Mouse (Mus musculus) stomach, embryonic 16.5 days (tissue): ENCODE measurements around the gene Tmigd3. TPM values are rescaled to one million over a fixed set of nuclear protein-coding genes. Genes with fewer than 3 reads are reported as not detected.

Source experiments
- ATAC-seq: fragments of 200-750 bp; cut with Nextera tagmentation; 2 replicates; pipeline ENCODE4 v1.8.0; 2017; ENCODE audit warnings: moderate number of reproducible peaks, moderate TSS enrichment; ENCODE audit not compliant: insufficient read depth, low FRiP score
- H3K27ac ChIP-seq: fragments of 300-500 bp; sonication (generic); 2 replicates; pipeline ENCODE4 v1.5.1; 2014; ENCODE audit warnings: low read length
- H3K27me3 ChIP-seq: fragments of 300-500 bp; sonication (generic); 2 replicates; pipeline ENCODE4 v1.6.1; 2014; ENCODE audit warnings: low read length, control low read depth, mixed read lengths; ENCODE audit not compliant: control insufficient read depth, insufficient read depth
- H3K36me3 ChIP-seq: fragments of 300-500 bp; sonication (generic); 2 replicates; pipeline ENCODE4 v1.6.1; 2014; ENCODE audit warnings: low read length; ENCODE audit not compliant: control insufficient read depth, insufficient read depth
- H3K4me1 ChIP-seq: fragments of 300-500 bp; sonication (generic); 2 replicates; pipeline ENCODE4 v1.6.1; 2014; ENCODE audit warnings: low read length, control low read depth, mixed read lengths; ENCODE audit not compliant: control insufficient read depth, insufficient read depth
- H3K4me2 ChIP-seq: fragments of 300-500 bp; sonication (generic); 2 replicates; pipeline ENCODE4 v1.6.1; 2014; ENCODE audit warnings: low read depth, low read length, mixed read lengths
- H3K4me3 ChIP-seq: fragments of 300-500 bp; sonication (generic); replicated peaks from 2 replicates; pipeline ENCODE4 v1.5.1; 2014; ENCODE audit warnings: mild to moderate bottlenecking, low read length
- H3K9ac ChIP-seq: fragments of 300-500 bp; sonication (generic); 2 replicates; pipeline ENCODE4 v1.6.1; 2014; ENCODE audit warnings: low read length
- H3K9me3 ChIP-seq: fragments of 300-500 bp; sonication (generic); replicated peaks from 2 replicates; pipeline ENCODE4 v1.6.1; 2016; ENCODE audit warnings: low read length, control low read depth; ENCODE audit not compliant: control insufficient read depth
- WGBS: fragments of 180-500 bp; shearing (Covaris S2); extraction: QIAGEN DNeasy Blood & Tissue Kit; methylation state at CpG from one replicate; pipeline ENCODE4 v1.1.7; 2014; 5-methylcytosine and 5-hydroxymethylcytosine counted together
- polyA plus RNA-seq: library from polyadenylated mRNA; unstranded; fragments of >200 nt; fragmentation: Nextera tagmentation; extraction: Ambion mirVana; gene quantifications from 2 replicates; pipeline ENCODE4 v1.2.1, GENCODE M21; 2015

Gene Tmigd3
- polyA plus RNA-seq, 1 experiment from 2014 or later: 0.44 TPM

DNA sequence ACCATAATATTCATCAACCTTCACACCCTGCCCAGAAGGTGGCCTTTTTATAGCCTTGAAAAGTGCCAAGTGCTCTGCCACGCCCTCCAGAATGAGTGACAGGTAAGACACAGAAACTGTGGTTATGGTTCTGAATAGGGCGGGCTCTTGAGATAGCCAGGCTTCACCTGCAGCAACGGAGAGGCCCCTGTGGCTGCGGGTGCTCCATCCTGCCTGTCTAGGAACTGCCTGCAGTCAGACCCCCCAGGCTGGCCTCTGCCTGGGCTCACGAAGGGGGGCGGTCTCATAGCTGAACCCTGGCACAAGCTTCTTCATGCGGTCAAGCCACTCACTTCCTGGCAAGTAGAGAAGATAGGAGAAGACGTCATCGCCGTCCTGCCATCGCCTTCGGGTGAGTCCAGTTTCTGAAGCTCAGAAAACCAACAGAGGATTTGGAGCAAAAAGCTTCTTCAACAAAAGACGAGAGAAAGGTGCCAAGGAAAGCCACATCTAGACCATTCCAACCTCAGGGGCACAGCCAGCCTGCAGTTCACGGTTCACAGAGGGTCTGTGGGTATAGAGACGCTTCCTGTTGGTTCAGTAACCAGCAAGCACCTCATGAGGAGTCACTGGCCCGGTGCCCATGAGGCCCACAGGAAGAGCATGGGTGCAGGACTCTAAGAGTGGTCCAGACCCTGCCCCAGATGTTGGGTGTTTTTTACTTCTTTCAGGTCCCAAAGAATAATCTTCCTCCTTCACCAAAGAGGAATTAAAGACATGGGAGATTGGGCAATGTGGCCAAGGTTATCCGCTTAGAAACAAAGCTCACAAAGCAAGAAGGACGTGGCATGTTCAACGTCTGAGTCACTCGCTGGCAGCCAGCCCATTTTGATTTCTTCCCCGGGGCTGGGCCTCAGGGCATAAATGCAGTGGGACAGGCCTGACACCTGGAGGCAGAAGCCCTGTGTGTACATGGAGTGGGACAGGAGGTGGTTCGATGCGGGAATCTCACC is 24.2 kb downstream of the Tmigd3 start:
- peak; percentile 83 for ATAC-seq
- no peaks in the 10 kb centered on the region for H3K27me3 ChIP-seq
- H3K4me1 ChIP-seq: peaks cover 32% of the 10 kb centered on the region
- no peak overlapping the region for H3K4me3 ChIP-seq
- H3K9ac ChIP-seq: no peak overlapping the region
- peak overlapping the region; percentile 25 for H3K4me2 ChIP-seq
- WGBS: 54% methylated on average over 23 of the region's 23 CpGs
- peak overlapping the region; percentile 92 for H3K27ac ChIP-seq
- no peaks in the 10 kb centered on the region for H3K9me3 ChIP-seq
- no peaks in the 10 kb centered on the region for H3K36me3 ChIP-seq

DNA sequence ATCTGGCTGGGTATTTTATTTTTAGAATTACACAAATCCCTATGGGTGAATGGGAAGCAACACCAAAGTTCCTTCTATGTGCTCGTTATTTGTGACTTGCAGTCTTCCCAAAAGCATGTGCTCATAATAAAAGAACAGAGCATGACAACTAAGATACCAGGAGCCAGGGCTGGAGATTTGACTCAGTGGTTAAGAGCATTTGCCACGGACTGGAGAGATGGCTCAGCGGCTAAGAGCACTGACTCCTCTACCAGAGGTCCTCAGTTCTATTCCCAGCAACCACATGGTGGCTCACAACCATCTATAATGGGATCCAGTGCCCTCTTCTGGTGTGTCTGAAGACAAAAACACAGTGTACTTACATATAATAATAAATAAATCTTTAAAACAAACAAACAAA is 26.1 kb downstream of the Tmigd3 start:
- Histone ChIP-seq H3K9me3 (no peaks in the 10 kb centered on the region), H3K4me1 (peaks cover 32% of the 10 kb centered on the region), H3K27me3 (no peaks in the 10 kb centered on the region), H3K4me2 (no peak overlapping the region), H3K4me3 (no peak overlapping the region), H3K36me3 (no peaks in the 10 kb centered on the region), H3K27ac (no peak overlapping the region), H3K9ac (no peak overlapping the region)
- ATAC-seq: no peak
- 83% methylated on average over 3 of the region's 3 CpGs for WGBS

DNA sequence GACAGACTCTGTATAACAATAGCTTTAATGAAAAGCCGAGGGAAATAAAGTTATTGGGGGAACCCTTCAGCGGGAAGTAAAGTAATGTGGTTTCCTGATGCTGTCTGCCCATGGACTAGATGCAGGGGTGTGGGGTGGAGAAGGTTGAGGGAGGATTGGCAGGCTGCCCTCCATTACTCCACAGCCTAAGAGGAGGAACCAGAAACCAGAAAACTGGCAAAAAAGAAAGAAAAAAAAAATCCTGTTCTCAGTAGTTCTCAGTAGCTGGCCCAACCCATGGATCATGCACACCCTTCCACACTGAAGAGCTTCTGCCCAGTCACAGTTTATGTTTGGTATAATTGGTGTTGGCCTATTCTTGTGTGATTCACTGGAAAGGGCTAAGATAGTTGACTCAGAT is 27.6 kb downstream of the Tmigd3 start:
- Histone ChIP-seq H3K9me3 (no peaks in the 10 kb centered on the region), H3K36me3 (no peaks in the 10 kb centered on the region), H3K4me1 (peaks cover 24% of the 10 kb centered on the region), H3K4me3 (no peak overlapping the region), H3K9ac (no peak overlapping the region), H3K27ac (no peak overlapping the region), H3K4me2 (no peak overlapping the region), H3K27me3 (no peaks in the 10 kb centered on the region)
- no peak for ATAC-seq
- WGBS: 73% methylated on average over 2 of the region's 2 CpGs

DNA sequence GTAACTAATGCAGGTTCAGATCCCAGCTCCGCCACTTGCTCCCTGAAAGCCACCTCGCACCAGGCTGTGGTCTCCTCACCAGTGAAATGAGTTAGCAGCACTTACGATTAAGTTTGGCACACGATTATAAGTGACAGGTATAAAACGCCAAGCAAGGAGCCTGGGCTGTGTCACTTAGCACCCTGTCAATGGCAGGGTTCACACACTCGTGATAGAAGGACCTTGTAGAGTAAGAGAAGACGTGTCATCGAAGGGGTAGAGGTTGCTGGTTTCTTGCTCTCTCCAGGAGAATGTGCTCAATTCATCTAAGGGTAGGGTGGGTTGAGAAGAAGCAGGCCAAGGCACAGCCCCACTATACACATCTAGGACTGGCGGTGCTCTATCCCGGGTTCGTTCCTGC is 28.2 kb downstream of the Tmigd3 start:
- H3K4me3 ChIP-seq: no peak overlapping the region
- H3K4me1 ChIP-seq: peaks cover 19% of the 10 kb centered on the region
- no peaks in the 10 kb centered on the region for H3K27me3 ChIP-seq
- H3K4me2 ChIP-seq: no peak overlapping the region
- no peak for ATAC-seq
- no peak overlapping the region for H3K9ac ChIP-seq
- H3K36me3 ChIP-seq: no peaks in the 10 kb centered on the region
- no peak overlapping the region for H3K27ac ChIP-seq
- H3K9me3 ChIP-seq: no peaks in the 10 kb centered on the region
- WGBS: 89% methylated on average over 11 of the region's 11 CpGs

DNA sequence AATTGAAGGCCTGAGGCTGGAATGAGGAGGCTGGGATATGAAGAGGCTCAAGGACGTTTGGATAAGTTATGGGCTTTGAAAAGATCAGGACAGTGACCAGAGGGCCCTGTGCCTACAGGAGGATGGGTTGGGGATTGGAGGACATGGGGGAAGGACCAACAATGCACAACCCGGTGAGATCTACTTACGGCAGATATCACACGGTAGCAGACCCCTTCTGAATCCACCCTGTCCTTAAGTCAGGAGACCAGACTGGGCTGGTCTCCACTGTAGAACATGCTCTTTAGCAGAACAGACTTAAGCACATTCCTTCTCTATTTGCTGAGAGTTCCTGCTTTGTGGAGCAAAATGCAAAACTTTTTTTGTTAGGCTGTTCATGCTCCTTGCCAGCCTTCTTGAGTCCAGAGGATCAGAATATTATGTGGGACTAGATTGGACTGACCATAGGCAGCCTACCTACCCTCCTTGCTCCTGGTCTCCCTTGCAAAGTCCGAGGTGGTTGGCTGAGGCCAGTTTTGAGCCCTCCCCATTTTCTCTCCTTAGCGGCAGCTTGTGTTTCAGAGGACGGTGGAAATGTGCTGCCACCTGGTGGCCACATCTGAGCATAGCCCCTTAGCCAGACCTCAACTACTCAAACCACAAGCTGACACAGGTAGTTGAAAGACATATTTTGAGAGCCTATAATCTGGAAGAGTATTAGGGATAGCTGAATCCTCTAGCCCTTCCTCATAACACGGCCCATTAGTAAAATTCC is 28.9 kb downstream of the Tmigd3 start:
- Histone ChIP-seq H3K4me2 (no peak overlapping the region), H3K27ac (no peak overlapping the region), H3K9ac (0 out of 2 replicates have a peak overlapping the region, but pooled peaks have one; percentile 43), H3K36me3 (no peaks in the 10 kb centered on the region), H3K4me3 (no peak overlapping the region), H3K4me1 (peaks cover 12% of the 10 kb centered on the region), H3K27me3 (no peaks in the 10 kb centered on the region), H3K9me3 (no peaks in the 10 kb centered on the region)
- 43% methylated on average over 8 of the region's 8 CpGs for WGBS
- ATAC-seq: peak; percentile 22; the same call in 1 of the 2 replicates

DNA sequence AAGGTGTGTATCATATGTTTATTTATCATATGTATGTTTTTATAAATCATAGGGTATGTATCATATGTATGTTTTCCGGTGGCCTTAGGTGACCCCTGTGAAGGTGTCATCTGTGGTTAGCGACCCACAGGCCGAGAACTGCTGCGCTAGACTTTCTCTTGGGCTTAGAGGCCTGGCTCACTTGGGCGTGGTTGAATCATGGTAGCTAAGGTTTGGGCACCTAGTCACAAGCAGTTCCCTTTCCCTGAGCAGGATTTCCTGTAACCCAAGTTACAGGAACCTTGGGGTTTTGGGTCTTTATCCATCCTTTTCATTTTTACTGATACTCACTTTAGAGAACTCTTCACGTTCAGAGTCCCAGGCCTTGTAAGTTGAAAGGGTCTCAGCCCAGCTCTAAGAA is 29.6 kb downstream of the Tmigd3 start:
- no peak overlapping the region for H3K4me3 ChIP-seq
- H3K4me1 ChIP-seq: peaks cover 7% of the 10 kb centered on the region; the same call in 1 of the 2 replicates
- no peaks in the 10 kb centered on the region for H3K36me3 ChIP-seq
- no peak overlapping the region for H3K9ac ChIP-seq
- H3K9me3 ChIP-seq: no peaks in the 10 kb centered on the region
- H3K4me2 ChIP-seq: no peak overlapping the region
- no peak overlapping the region for H3K27ac ChIP-seq
- 74% methylated on average over 6 of the region's 6 CpGs for WGBS
- ATAC-seq: no peak
- no peaks in the 10 kb centered on the region for H3K27me3 ChIP-seq

DNA sequence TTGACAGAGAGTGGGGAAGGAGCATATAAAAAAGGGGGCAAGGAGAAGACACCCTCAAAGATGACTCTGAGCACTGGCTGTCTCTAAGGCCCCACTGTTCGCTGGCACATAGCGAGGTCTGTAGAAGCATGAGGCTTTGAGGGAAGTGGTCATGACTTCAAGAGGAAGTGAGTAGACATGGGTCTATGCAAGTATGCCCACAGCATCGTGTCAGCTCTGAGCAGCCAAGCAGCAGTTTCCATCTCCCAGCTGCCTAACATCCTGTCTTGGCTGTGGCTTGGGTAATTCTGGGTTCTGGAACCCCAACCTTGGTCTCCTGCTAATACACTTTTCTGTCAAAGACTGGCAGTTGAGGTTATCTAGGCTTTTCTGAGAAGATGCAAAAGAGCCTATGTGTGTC is 30.0 kb downstream of the Tmigd3 start:
- no peak for ATAC-seq
- no peaks in the 10 kb centered on the region for H3K9me3 ChIP-seq

DNA sequence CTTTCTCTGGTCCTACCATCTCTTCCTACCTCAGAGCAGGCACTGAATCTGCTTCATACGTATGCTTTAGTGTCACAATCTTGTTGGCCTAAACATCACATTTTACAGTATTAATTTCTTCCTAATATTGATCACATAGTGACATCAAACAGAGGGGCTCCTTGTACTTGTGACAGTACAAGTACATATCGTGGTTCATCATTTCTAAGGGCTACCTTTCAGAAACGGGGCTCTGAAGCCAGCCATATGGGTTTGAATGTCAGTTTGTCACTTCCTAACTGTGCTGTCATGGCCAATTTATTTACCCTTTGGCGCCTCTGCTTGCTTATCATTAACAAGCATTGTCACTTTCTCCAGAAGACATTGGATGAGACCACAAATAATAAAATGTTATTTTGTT is 30.8 kb downstream of the Tmigd3 start:
- H3K27me3 ChIP-seq: no peaks in the 10 kb centered on the region
- H3K4me2 ChIP-seq: no peak overlapping the region
- WGBS: 64% methylated on average over 4 of the region's 4 CpGs
- ATAC-seq: no peak
- H3K36me3 ChIP-seq: no peaks in the 10 kb centered on the region
- no peak overlapping the region for H3K27ac ChIP-seq
- no peaks in the 10 kb centered on the region for H3K9me3 ChIP-seq
- H3K4me1 ChIP-seq: peaks cover 7% of the 10 kb centered on the region; the same call in 1 of the 2 replicates
- no peak overlapping the region for H3K4me3 ChIP-seq
- H3K9ac ChIP-seq: no peak overlapping the region

More for the DNA sequence above, 30.0 kb downstream of the Tmigd3 start:
- Histone ChIP-seq H3K4me3 (no peak overlapping the region), H3K27me3 (no peaks in the 10 kb centered on the region), H3K9ac (no peak overlapping the region), H3K4me2 (no peak overlapping the region), H3K36me3 (no peaks in the 10 kb centered on the region), H3K4me1 (peaks cover 7% of the 10 kb centered on the region; the same call in 1 of the 2 replicates), H3K27ac (no peak overlapping the region)
- WGBS: 76% methylated on average over 3 of the region's 3 CpGs

DNA sequence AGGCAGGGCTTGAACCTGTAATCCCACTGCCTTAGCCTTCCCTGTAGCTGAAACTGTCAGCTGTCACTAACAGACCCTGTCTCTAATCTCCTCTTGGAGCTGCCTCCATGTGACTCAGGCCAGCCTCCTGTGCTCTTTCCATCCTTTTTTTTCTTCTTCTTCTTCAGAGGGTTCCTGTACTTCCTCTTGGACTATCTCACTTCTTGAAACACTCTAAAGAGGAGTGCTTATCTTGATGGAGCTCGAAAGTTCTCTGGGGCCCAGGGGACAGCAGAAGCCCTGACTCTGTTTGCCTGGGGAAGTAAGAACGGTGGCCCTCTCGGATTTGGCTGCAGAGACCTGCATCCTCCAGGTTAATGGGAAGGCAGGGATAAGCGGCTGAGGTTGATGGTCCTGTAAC is 33.5 kb downstream of the Tmigd3 start:
- 56% methylated on average over 4 of the region's 4 CpGs for WGBS
- Histone ChIP-seq H3K36me3 (no peaks in the 10 kb centered on the region), H3K4me3 (no peak overlapping the region), H3K4me1 (no peaks in the 10 kb centered on the region), H3K27ac (no peak overlapping the region), H3K9ac (no peak overlapping the region), H3K9me3 (no peaks in the 10 kb centered on the region), H3K27me3 (no peaks in the 10 kb centered on the region), H3K4me2 (no peak overlapping the region)
- ATAC-seq: no peak
